Mouse (Mus musculus) spleen, adult 2 months (tissue): ENCODE results near the gene Micall1.

Experiments
- CTCF ChIP-seq: fragments of 200-500 bp; IDR thresholded peaks from 2 replicates; pipeline ENCODE4 v1.5.1; 2011; ENCODE audit warnings: mild to moderate bottlenecking, inconsistent platforms; ENCODE audit not compliant: insufficient read depth, insufficient read length, insufficient replicate concordance; ENCODE audit errors: extremely low read depth
- POLR2A ChIP-seq: fragments of 200-500 bp; IDR thresholded peaks from 2 replicates; pipeline ENCODE4 v1.6.1; 2011; ENCODE audit warnings: low read depth, low read length, inconsistent platforms

DNA sequence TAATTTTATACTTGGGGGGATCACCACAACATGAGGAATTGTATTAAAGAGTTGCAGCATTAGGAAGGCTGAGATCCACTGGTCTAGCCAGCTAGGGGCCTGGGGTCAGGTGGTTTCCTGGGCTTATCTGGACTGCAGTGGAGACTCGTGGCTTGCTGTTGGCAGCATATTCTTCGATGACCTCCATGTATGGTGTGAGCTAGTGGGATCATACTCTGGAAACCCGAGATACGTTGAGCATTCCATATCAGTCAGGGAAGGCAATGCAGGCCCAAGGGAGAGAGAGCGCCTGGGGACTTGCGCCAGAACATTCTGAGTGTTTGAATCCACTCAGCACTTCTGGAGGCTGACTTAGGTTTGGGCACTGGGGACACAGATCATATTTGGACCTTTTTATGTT lies 15.1 kb downstream of the Micall1 start:
- TF ChIP-seq CTCF (no peak), POLR2A (no peak)
